Mouse (Mus musculus): ENCODE results near the gene Olfr1406.
"Not testable (repeated sequence)": the region's sequence is repeated elsewhere in the genome, so short reads cannot be mapped to it uniquely, and the experiment has no call there.

Gene Olfr1406

GRCm38 (mm10) chr1:173190540-173190939 lies at the start of gene Olfr1406:
Olfr1406 (minus strand) TSS chr1:173190640.
- DNase-seq (ENCODE audit: extremely low read depth, insufficient read length, low spot score), result no peak

GRCm38 (mm10) chr1:173237004-173237403 lies 46.6 kb upstream of the Olfr1406 start:
- DNase-seq (ENCODE audit: extremely low read depth, insufficient read length, low spot score), result not testable (repeated sequence)

- DNase-seq (ENCODE audit: extremely low read depth, insufficient read length, low spot score), result no peak
These were observed 36.6 kb upstream of the Olfr1406 start, which contains the start of gene Fcer1a for GRCm38 (mm10) chr1:173227081-173227480. Fcer1a (minus strand) TSS chr1:173227214.

GRCm38 (mm10) chr1:173216481-173216880 lies 26.0 kb upstream of the Olfr1406 start:
- DNase-seq (ENCODE audit: extremely low read depth, insufficient read length, low spot score), result no peak

GRCm38 (mm10) chr1:173212092-173212491 lies 21.7 kb upstream of the Olfr1406 start, which contains the start of gene Olfr1404:
Olfr1404 (plus strand) TSS chr1:173212392.
- DNase-seq (ENCODE audit: extremely low read depth, insufficient read length, low spot score), result no peak

- DNase-seq (ENCODE audit: extremely low read depth, insufficient read length, low spot score), result no peak
These were observed 7.1 kb upstream of the Olfr1406 start, which contains the start of gene Olfr218 for GRCm38 (mm10) chr1:173197508-173197907. Olfr218 (plus strand) TSS chr1:173197808.

GRCm38 (mm10) chr1:173196359-173196758 lies 5.9 kb upstream of the Olfr1406 start:
- DNase-seq (ENCODE audit: extremely low read depth, insufficient read length, low spot score), result no peak

- DNase-seq (ENCODE audit: extremely low read depth, insufficient read length, low spot score), result no peak
These were observed 1.6 kb upstream of the Olfr1406 start for GRCm38 (mm10) chr1:173192059-173192458.

GRCm38 (mm10) chr1:173174154-173174842 lies 16.1 kb downstream of the Olfr1406 start:
- DNase-seq (ENCODE audit: extremely low read depth, insufficient read length, low spot score), result no peak

GRCm38 (mm10) chr1:173137274-173137673 lies 53.2 kb downstream of the Olfr1406 start, which contains the start of gene Olfr1408:
Olfr1408 (minus strand) TSS chr1:173137374.
- DNase-seq (ENCODE audit: extremely low read depth, insufficient read length, low spot score), result no peak

Measured in 3134 (cell line).